Mouse (Mus musculus) midbrain, embryonic 12.5 days (tissue): Measurements from ENCODE around the gene E430018J23Rik. TPM values are rescaled to one million over a fixed set of nuclear protein-coding genes. Genes with fewer than 3 reads are reported as not detected.
"Not testable (repeated sequence)": the region's sequence is repeated elsewhere in the genome, so short reads cannot be mapped to it uniquely, and the experiment has no call there.

Source experiments
- ATAC-seq: fragments of 200-750 bp; cut with Nextera tagmentation; 2 replicates; pipeline ENCODE4 v1.8.0; 2017; ENCODE audit warnings: low read depth, moderate TSS enrichment, moderate library complexity; ENCODE audit not compliant: low FRiP score
- H3K27ac ChIP-seq: fragments of 300-500 bp; sonication (generic); replicated peaks from 2 replicates; pipeline ENCODE4 v1.5.1; 2016; ENCODE audit warnings: mild to moderate bottlenecking
- H3K27me3 ChIP-seq: fragments of 300-500 bp; sonication (generic); 2 replicates; pipeline ENCODE4 v1.6.1; 2016; ENCODE audit warnings: mild to moderate bottlenecking
- H3K36me3 ChIP-seq: fragments of 300-500 bp; sonication (generic); 2 replicates; pipeline ENCODE4 v1.6.1; 2016
- H3K4me1 ChIP-seq: fragments of 300-500 bp; sonication (generic); 2 replicates; pipeline ENCODE4 v1.6.1; 2016
- H3K4me2 ChIP-seq: fragments of 300-500 bp; sonication (generic); replicated peaks from 2 replicates; pipeline ENCODE4 v1.6.1; 2016; ENCODE audit warnings: mild to moderate bottlenecking, moderate library complexity
- H3K4me3 ChIP-seq: fragments of 300-500 bp; sonication (generic); 2 replicates; pipeline ENCODE4 v1.5.1; 2016; ENCODE audit warnings: mild to moderate bottlenecking
- H3K9ac ChIP-seq: fragments of 300-500 bp; sonication (generic); replicated peaks from 2 replicates; pipeline ENCODE4 v1.6.1; 2016; ENCODE audit warnings: mild to moderate bottlenecking, moderate library complexity
- H3K9me3 ChIP-seq: fragments of 300-500 bp; sonication (generic); 2 replicates; pipeline ENCODE4 v1.6.1; 2016; ENCODE audit warnings: mild to moderate bottlenecking
- WGBS: fragments of 180-500 bp; shearing (Covaris S2); methylation state at CpG from one replicate; pipeline ENCODE4 v1.1.7; 2016; 5-methylcytosine and 5-hydroxymethylcytosine counted together
- polyA plus RNA-seq: library from polyadenylated mRNA; unstranded; fragments of >200 nt; fragmentation: Nextera tagmentation; extraction: Ambion mirVana; gene quantifications from 2 replicates; pipeline ENCODE4 v1.2.1, GENCODE M21; 2016

The E430018J23Rik gene
- 6.9 and 7.1 TPM in 2 replicates for polyA plus RNA-seq

- peaks cover 14% of the 10 kb centered on the region for H3K4me1 ChIP-seq
- peak within 1 kb of the TSS; percentile 86 for H3K4me2 ChIP-seq
- peak within 1 kb of the TSS; percentile 70 for H3K4me3 ChIP-seq
- H3K9me3 ChIP-seq: no peaks in the 10 kb centered on the region
- peak within 1 kb of the TSS; percentile 83 for H3K27ac ChIP-seq
- ATAC-seq: peak; percentile 95
- no peaks in the 10 kb centered on the region; the same call in 1 of the 2 replicates for H3K27me3 ChIP-seq
- WGBS: under 1% methylated on average over 45 of the region's 45 CpGs
- H3K36me3 ChIP-seq: peaks cover 5% of the 10 kb centered on the region; the same call in 1 of the 2 replicates
- H3K9ac ChIP-seq: peak within 1 kb of the TSS; percentile 88
Observed at GRCm38 (mm10) chr7:127393157-127393943, at the start of gene E430018J23Rik. Gene E430018J23Rik, minus strand, starts transcription at chr7:127393629.

- WGBS: 91% methylated on average over 3 of the region's 3 CpGs
- no peak overlapping the region for H3K4me2 ChIP-seq
- H3K27me3 ChIP-seq: no peaks in the 10 kb centered on the region
- no peaks in the 10 kb centered on the region for H3K4me1 ChIP-seq
- H3K36me3 ChIP-seq: peaks cover 8% of the 10 kb centered on the region
- H3K4me3 ChIP-seq: no peak overlapping the region
- no peak overlapping the region for H3K9ac ChIP-seq
- ATAC-seq: no peak
- H3K9me3 ChIP-seq: peaks cover 13% of the 10 kb centered on the region; the same call in 1 of the 2 replicates
- H3K27ac ChIP-seq: no peak overlapping the region
Observed at GRCm38 (mm10) chr7:127437724-127438123, 44.3 kb upstream of the E430018J23Rik start.

GRCm38 (mm10) chr7:127435206-127435605, 41.8 kb upstream of the E430018J23Rik start:
- Histone ChIP-seq H3K9ac (no peak overlapping the region), H3K9me3 (peaks cover 13% of the 10 kb centered on the region; the same call in 1 of the 2 replicates), H3K4me1 (no peaks in the 10 kb centered on the region), H3K27me3 (no peaks in the 10 kb centered on the region), H3K4me2 (no peak overlapping the region), H3K36me3 (no peaks in the 10 kb centered on the region), H3K27ac (no peak overlapping the region), H3K4me3 (no peak overlapping the region)
- ATAC-seq: no peak
- WGBS: 83% methylated on average over 4 of the region's 4 CpGs

- Histone ChIP-seq H3K9me3 (no peaks in the 10 kb centered on the region), H3K9ac (no peak overlapping the region), H3K4me3 (no peak overlapping the region), H3K27me3 (peaks cover 22% of the 10 kb centered on the region), H3K4me1 (peaks cover 6% of the 10 kb centered on the region), H3K4me2 (no peak overlapping the region), H3K36me3 (no peaks in the 10 kb centered on the region), H3K27ac (no peak overlapping the region)
- WGBS: 73% methylated on average over 3 of the region's 3 CpGs
- no peak for ATAC-seq
Observed at GRCm38 (mm10) chr7:127426354-127426753, 32.9 kb upstream of the E430018J23Rik start.

- peaks cover 11% of the 10 kb centered on the region for H3K4me1 ChIP-seq
- no peak overlapping the region for H3K27ac ChIP-seq
- no peak overlapping the region for H3K4me3 ChIP-seq
- H3K36me3 ChIP-seq: no peaks in the 10 kb centered on the region
- peaks cover 22% of the 10 kb centered on the region for H3K27me3 ChIP-seq
- no peak overlapping the region for H3K9ac ChIP-seq
- no peak overlapping the region for H3K4me2 ChIP-seq
- 87% methylated on average over 2 of the region's 2 CpGs for WGBS
- H3K9me3 ChIP-seq: no peaks in the 10 kb centered on the region
- ATAC-seq: no peak
Observed at GRCm38 (mm10) chr7:127425911-127426310, 32.5 kb upstream of the E430018J23Rik start.

- ATAC-seq: no peak
- Histone ChIP-seq H3K4me3 (no peak overlapping the region), H3K9me3 (no peaks in the 10 kb centered on the region), H3K27ac (no peak overlapping the region), H3K36me3 (no peaks in the 10 kb centered on the region), H3K9ac (no peak overlapping the region), H3K27me3 (peaks cover 22% of the 10 kb centered on the region), H3K4me2 (no peak overlapping the region), H3K4me1 (peaks cover 14% of the 10 kb centered on the region)
- 88% methylated on average over 3 of the region's 3 CpGs for WGBS
Observed at GRCm38 (mm10) chr7:127425291-127425690, 31.9 kb upstream of the E430018J23Rik start.

GRCm38 (mm10) chr7:127422247-127422646, 28.8 kb upstream of the E430018J23Rik start:
- peaks cover 14% of the 10 kb centered on the region for H3K4me1 ChIP-seq
- 4% methylated on average over 15 of the region's 15 CpGs for WGBS
- ATAC-seq: peak; percentile 63
- no peaks in the 10 kb centered on the region for H3K9me3 ChIP-seq
- peak overlapping the region; percentile 95 for H3K4me2 ChIP-seq
- peaks cover 22% of the 10 kb centered on the region for H3K27me3 ChIP-seq
- H3K27ac ChIP-seq: 0 out of 2 replicates have a peak overlapping the region, but pooled peaks have one; percentile 69
- peak overlapping the region; percentile 85 for H3K9ac ChIP-seq
- H3K4me3 ChIP-seq: peak overlapping the region; percentile 76
- H3K36me3 ChIP-seq: peaks cover 21% of the 10 kb centered on the region

GRCm38 (mm10) chr7:127421388-127422191, 28.2 kb upstream of the E430018J23Rik start, which contains the start of gene Zfp688:
Gene Zfp688, minus strand, starts transcription at chr7:127422068.
- WGBS: under 1% methylated on average over 48 of the region's 48 CpGs
- Histone ChIP-seq H3K9me3 (no peaks in the 10 kb centered on the region), H3K9ac (peak within 1 kb of the TSS; percentile 85), H3K4me1 (peaks cover 14% of the 10 kb centered on the region), H3K27ac (peak within 1 kb of the TSS; percentile 69; the same call in 1 of the 2 replicates), H3K4me3 (peak within 1 kb of the TSS; percentile 76), H3K27me3 (peaks cover 22% of the 10 kb centered on the region), H3K4me2 (peak within 1 kb of the TSS; percentile 95), H3K36me3 (peaks cover 22% of the 10 kb centered on the region)
- peak; percentile 96 for ATAC-seq

GRCm38 (mm10) chr7:127411418-127411817, 18.0 kb upstream of the E430018J23Rik start:
- Histone ChIP-seq H3K4me1 (0 out of 2 replicates have a peak, but pooled peaks cover under 1% of the 10 kb centered on the region), H3K4me3 (no peak overlapping the region), H3K9ac (no peak overlapping the region), H3K36me3 (no peaks in the 10 kb centered on the region), H3K4me2 (no peak overlapping the region), H3K27me3 (0 out of 2 replicates have a peak, but pooled peaks cover 10% of the 10 kb centered on the region), H3K9me3 (0 out of 2 replicates have a peak, but pooled peaks cover 2% of the 10 kb centered on the region), H3K27ac (no peak overlapping the region)
- WGBS: 79% methylated on average over 2 of the region's 2 CpGs
- ATAC-seq: no peak

- peak within 1 kb of the TSS; percentile 66; the same call in 1 of the 2 replicates for H3K27ac ChIP-seq
- WGBS: 7% methylated on average over 40 of the region's 40 CpGs
- ATAC-seq: peak; percentile 86
- H3K9me3 ChIP-seq, H3K27me3 ChIP-seq, H3K36me3 ChIP-seq, H3K4me1 ChIP-seq: not testable (repeated sequence)
- peak within 1 kb of the TSS; percentile 91 for H3K4me2 ChIP-seq
- peak within 1 kb of the TSS; percentile 57 for H3K4me3 ChIP-seq
- peak within 1 kb of the TSS; percentile 83 for H3K9ac ChIP-seq
Observed at GRCm38 (mm10) chr7:127406002-127406987, 12.9 kb upstream of the E430018J23Rik start, which contains the start of gene Zfp764. Gene Zfp764, minus strand, starts transcription at chr7:127406822.

GRCm38 (mm10) chr7:127404101-127404500, 10.7 kb upstream of the E430018J23Rik start:
- H3K4me2 ChIP-seq, H3K9me3 ChIP-seq, H3K4me3 ChIP-seq, H3K4me1 ChIP-seq, H3K27ac ChIP-seq, H3K9ac ChIP-seq, H3K27me3 ChIP-seq, H3K36me3 ChIP-seq, ATAC-seq: not testable (repeated sequence)
- WGBS: 96% methylated on average over 6 of the region's 6 CpGs
